Mouse (Mus musculus) kidney, adult 11 months (tissue): ENCODE measurements at regions not wholly inside any gene's neighbourhood (a gene's known extent, or its start where the extent isn't known, plus 50 kb on each side); places are given as distances from the start of the nearest gene placed in this dataset.
"Not testable (repeated sequence)": the region's sequence is repeated elsewhere in the genome, so short reads cannot be mapped to it uniquely, and the experiment has no call there.

Experiments
- DNase-seq: peaks from one replicate; pipeline ENCODE4 v3.0.0; 2022

DNA sequence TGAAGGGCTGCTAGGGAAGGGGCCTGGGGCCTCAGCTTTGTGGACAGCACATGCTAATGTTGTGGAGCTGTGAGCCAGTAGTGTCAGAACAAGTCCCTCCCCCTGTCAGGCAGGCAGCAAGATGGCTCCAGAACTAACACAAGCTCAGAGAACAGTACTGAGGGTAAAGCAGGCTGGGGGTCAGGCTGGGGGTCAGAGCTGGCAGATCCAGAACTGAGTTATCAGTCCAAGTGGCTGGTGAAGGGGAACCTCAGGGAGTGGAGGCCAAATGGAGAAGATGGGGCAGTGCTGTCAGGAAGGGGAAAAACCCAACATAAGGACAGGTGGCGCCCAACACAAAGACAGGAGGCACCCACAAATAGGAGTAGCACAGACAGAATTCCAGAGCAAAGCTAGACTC, 985.1 kb downstream of the 4930447A16Rik start:
- DNase-seq = no peak

DNA sequence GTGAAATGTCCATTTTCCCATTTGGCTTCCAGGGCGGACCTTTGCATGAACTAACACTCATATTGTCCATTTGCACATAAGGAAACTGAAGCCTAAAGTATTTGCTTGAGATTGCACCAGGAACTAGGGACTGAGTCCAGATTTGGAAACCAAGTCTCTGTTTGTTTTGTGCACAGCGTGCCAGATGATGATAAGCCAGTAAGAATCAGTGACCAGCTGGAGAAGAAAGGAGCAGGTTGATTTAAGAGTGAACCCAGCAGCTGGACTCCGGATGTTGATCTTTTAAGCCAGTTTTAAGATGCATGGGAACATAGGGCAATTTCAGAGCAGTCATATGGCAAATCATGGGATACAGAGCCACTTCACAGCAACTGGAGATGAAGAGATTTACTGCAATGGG, 987.1 kb downstream of the 4930447A16Rik start:
- no peak for DNase-seq

DNA sequence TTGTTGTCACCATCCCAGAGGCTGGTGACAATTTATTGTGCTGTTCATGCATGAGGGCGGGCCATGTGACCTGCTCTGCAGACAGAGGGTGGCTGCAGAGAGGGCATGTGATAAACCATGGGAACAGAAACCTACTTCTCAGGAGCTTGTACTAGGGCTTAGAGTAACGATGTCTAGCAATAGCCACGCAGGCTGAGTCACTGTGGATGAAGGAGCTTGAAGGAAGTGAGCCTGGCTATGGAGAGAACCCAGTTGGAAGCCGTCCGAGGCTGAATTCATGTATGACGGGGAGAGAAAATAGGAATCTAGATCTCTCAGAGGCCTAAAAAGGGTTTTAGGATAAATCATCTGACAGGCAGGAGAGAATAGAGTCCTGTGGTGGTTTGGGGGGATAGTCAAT, 988.0 kb downstream of the 4930447A16Rik start:
- no peak for DNase-seq

DNA sequence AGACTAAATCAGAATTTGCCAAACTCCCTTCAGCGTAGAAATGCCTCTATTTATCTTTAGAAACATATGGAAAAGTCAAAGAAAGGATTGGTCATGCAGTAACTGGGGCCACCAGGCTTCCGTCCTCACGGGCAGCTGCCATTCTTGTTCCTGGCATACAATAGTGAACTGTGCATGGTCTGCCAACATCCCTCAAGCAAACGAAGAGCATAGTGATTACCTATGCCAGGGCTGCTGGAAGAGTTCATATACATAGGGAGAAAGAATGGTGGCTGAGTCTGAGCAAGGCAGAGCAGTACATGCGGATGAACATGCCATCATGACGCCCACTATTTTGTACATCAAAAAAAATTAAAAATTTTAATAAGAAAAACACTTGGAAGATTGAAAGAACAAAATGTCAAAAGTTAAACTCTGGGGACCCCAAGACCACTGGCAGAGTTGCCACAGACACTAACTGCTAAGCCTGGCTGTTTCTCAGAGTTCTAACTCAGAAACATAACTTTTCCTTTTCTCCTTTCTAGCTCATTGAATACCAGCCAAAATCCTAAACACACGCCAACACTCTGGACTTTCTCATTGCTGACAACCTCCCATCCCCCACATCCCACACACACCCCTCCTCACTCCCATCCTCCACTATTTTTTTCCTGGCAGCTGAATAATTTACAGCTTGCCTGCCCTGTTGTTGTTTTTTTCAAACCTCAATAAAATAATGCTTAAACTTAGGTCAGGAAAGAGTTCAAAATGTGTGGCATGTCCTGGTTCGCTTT, 989.1 kb downstream of the 4930447A16Rik start:
- no peak for DNase-seq

DNA sequence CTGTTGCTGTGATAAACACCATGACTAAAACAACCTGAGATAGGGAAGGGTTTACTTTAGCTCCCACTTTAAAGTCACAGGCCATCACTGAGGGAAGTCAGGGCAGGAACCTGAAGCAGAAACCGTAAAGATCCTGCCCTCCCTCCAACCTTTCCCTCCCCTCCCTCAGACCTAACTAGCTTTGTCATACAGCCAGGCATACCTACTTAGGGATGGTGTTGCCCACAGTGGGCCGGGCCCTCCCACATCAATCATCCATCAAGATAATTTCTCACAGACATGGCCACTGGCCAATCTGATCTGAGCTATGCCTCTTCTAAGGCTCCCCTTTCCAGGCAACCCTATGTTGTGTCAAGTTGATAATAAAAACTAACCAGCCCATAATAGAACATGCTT, 989.7 kb downstream of the 4930447A16Rik start:
- DNase-seq = no peak

DNA sequence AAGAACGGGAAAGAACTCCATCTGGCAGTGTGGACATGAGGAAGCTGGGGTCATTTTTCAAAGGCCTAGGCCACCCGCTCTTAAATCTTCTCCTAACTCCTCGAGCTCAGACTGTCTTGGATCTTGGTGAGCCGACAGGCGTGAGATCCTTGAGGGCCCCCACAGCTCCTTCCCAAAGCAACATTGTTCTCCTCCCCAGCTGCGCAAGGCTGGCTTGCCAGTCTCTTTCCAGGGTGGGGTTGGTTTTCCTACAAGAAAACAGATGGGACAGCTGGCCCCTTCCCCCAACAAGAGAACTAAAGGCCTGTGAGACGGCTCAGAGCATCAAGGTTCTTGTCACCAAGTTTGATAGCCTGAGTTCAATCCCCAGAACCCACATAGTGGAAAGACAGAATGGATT, 994.3 kb downstream of the 4930447A16Rik start:
- DNase-seq = peak; percentile 13

DNA sequence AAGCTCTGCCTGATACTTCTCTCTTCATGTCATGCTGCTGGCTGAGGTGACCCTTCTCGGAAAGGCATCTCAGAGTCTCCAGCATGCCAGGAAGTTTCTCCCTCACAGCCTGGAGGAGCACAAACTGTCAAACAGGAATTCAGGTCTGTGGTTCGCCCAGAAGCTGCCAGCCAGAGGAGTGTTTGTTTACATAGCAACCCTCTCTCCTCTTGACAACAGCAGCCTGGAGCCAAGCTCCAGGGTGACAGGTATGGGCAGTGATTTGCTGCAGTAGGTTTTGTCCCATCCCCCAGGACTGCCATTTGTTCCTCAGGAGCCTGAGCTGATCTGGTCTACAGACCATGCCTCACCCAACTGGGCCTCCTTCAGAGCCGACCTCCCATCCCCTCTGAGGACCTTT, 995.4 kb downstream of the 4930447A16Rik start:
- no peak for DNase-seq

DNA sequence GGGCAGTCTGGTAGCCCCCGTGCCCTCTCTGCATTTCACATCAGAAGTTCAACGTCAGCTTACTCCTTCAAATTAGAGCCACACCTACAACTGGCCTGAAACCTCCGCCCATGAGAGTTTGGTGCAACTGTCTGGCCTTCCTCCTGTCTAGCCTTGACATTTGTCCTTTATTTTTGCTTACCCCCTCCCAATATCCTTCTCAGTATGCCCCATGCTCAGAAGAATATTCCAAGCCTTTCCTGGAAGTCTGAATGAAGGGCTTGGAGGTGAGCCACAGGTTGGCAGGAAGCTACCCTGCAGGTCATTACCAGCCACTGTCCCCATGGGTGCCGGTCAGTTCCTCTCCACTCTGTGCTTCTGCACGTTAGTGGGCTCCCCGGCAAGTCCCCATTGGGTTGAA, 997.4 kb downstream of the 4930447A16Rik start:
- no peak for DNase-seq

DNA sequence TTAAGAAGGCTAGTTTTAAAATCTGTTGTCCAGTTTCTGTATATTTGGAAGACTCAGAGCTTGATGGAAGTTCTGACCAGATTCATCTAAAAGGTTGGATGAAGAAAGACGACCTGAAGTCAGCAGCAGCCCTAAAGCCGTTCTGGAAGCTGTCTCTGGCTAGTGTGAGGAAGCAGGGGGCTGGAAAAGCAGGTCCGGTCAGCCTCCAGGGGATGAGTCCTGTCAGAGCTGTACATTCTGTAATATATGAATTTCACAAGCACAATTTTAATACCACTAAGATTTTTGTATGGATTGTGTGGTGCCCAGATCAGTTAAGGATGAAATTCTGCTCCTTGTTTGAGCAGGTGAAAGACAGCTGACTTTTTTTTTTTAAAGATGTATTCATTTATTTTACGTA, 1000.2 kb downstream of the 4930447A16Rik start:
- DNase-seq = no peak

DNA sequence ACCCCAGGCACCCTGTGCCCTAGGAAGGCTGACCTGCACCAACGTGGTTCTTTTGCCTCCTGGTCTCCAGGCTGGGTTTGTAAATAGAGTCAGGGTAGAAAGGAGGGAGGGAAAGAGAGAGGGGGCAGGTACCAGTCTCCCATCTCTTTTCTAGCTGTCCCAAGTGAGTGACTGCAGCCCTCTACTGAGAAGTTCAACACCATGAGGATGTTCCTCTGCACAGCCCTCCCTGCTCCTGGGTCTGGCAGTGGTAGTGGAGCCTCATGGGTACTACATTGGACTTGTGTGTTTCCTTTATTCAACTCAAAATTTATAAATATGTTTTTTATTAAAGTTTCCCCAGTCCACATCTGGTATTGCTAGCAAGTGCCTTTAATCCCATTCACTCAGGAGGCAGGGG, 1002.6 kb downstream of the 4930447A16Rik start:
- no peak for DNase-seq

DNA sequence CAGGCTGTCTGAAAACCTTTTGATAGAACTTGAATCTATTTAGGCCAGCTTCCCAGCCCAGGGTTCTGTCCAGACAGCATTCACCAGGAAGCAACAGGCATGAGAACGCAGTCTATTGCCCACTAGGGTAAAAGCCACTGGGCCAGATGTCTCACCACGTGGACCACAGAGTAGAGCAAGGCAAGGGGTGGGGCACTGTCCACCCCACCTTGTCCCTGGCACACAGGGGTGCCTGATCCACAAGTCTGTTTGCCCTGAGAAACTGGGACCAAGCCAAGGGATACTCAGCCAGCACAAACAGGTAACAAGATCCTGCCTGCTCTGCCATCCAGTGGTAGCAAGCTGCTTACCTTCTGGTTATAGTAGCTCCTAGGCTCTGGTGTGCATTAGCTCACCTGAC, 1006.3 kb downstream of the 4930447A16Rik start:
- DNase-seq = peak; percentile 91

DNA sequence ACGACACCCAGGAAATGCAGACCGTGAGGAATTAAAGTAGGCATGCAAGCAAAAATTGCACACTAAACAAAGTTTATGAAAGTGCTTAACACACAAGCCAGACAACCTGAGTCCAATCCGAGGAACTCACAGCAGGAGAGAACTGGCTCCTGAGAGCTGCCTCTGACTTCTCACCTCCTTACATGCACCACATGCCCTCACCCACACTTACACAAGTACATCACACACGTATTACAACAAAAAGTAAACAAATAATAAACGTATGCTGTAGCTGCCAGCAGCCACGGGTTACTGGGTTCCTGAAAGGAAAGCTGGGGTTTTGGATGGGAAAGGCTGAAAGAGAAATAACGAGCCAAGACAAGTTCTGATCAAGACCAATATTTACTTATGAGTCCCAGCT, 1008.0 kb downstream of the 4930447A16Rik start:
- DNase-seq = no peak

DNA sequence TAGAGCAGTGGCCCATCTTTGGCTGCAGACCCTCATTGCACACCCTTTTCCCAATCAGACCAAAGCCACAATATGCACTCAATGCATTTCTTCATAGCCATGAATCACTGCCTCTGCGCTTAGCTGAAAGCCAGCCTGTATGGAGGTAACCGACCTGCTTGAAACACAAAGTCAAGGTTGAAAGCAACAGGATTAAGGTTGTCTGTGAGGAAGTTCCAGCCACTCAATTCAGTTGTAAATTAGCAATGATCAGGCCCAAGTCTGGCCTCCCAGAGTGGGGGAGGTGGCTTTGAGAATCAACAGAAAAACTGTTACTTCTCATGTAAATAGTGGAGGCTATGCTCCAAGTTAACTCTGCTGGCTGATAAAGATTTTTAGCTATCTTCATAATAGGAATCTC, 1008.9 kb downstream of the 4930447A16Rik start:
- DNase-seq = not testable (repeated sequence)
